Mouse (Mus musculus): ENCODE data around the gene Gm13057.
"Not testable (repeated sequence)": the region's sequence is repeated elsewhere in the genome, so short reads cannot be mapped to it uniquely, and the experiment has no call there.

Gene Gm13057

DNA sequence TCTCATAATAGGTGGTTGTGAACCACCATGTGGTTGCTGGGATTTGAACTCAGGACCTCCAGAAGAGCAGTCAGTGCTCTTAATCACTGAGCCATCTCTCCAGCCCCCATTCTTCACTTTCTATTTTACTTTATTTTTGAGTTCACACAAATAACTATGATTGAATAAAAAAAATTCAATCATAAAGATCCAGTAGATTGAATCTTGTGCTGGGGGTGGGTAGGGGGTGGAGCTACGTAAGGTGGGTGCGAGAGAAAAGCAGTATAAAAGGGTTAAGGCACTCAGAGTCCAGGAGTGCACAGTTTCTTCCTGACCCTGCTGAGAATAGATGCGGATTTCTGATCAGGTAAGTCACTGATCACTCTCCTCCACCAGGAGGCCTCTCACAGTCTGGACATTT lies at the start of gene Gm13057, which contains the start of gene BC080695:
Gene Gm13057 (plus strand): TSS at position 310 of the 400 bp plus-strand sequence.
Gene BC080695 (plus strand): TSS at position 301 of the 400 bp plus-strand sequence.
- DNase-seq = not testable (repeated sequence)

- DNase-seq = no peak
These were observed 40.5 kb upstream of the Gm13057 start, which contains the start of gene Gm13043 for GRCm38 (mm10) chr4:143511043-143511442. Gm13043 (plus strand) TSS chr4:143511343.

DNA sequence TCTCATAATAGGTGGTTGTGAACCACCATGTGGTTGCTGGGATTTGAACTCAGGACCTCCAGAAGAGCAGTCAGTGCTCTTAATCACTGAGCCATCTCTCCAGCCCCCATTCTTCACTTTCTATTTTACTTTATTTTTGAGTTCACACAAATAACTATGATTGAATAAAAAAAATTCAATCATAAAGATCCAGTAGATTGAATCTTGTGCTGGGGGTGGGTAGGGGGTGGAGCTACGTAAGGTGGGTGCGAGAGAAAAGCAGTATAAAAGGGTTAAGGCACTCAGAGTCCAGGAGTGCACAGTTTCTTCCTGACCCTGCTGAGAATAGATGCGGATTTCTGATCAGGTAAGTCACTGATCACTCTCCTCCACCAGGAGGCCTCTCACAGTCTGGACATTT lies 15.9 kb upstream of the Gm13057 start, which contains the start of gene Gm13040:
Gene Gm13040 (plus strand): TSS at position 301 of the 400 bp plus-strand sequence.
- DNase-seq = not testable (repeated sequence)
